Comparison of ENCODE assay signal across 7 mouse cellular contexts in the genomic region with DNA sequence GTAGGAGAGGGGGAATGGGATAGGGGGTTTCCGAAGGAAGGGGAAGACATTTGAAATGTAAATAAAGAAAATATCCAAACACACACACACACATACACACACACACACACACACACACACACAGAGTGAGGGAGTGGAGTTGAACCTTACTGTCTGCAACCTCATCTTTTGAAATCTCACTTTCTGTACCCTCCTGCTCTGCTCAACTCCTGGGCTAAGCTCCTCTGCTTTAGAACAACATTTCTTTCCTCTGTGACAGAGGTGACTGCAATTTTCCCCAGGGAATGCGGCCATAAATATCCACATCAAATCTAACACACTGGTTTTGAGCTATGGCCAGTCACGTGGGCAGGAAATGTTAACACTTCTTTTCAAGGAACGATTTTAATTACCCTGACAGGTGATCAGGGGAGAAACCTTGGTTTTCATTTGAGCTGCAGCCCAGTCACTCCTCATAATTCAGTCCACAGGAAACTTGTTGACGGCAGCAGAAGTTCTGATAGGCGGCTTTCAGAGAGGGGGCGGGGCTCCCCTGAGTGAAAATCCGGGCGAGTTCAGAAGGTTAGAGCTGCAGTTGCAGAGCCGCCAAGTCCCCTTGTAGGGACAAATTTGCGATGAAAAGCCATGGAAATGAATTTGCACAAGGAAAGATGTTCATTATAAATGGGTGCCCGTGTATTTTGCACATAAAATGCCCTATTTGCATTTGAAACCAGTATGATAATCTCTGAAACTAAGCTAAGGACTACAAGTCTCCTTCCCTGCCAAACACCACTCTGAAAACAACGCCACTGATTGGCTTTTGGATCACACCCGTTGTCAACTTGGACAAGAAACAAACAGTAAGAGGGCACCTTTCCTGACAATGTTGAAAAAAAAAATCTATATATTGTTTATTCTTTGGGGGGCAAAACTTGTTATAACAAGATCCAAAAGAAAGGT.
A peak's percentile ranks its signal among the peaks of the same experiment; 100 is the strongest.
DNase-seq lines count a peak whose midpoint lies in the region; ATAC-seq lines count a peak whose summit lies in the region.

No protein-coding gene starts in this region.

- 24% methylated on average over 14 of the region's 14 CpGs for WGBS in hindbrain, embryonic 15.5 days
- WGBS in limb, embryonic 13.5 days, result 10% methylated on average over 14 of the region's 14 CpGs
- WGBS in midbrain, embryonic 15.5 days, result 21% methylated on average over 14 of the region's 14 CpGs

- H3K4me1 ChIP-seq in hindbrain, embryonic 15.5 days (replicated peaks), result peaks cover 12% of the 10 kb centered on the region
- peaks cover 16% of the 10 kb centered on the region for H3K4me1 ChIP-seq in limb, embryonic 13.5 days
- H3K4me1 ChIP-seq in midbrain, embryonic 15.5 days, result peaks cover 5% of the 10 kb centered on the region; the same call in 1 of the 2 replicates

- no peaks in the 10 kb centered on the region for H3K9me3 ChIP-seq in hindbrain, embryonic 15.5 days
- no peaks in the 10 kb centered on the region for H3K9me3 ChIP-seq in limb, embryonic 13.5 days
- H3K9me3 ChIP-seq in midbrain, embryonic 15.5 days, result no peaks in the 10 kb centered on the region

- no peak; the same call in 1 of the 2 replicates for ATAC-seq in hindbrain, embryonic 15.5 days (ENCODE audit: low FRiP score, low read depth)
- ATAC-seq in limb, embryonic 13.5 days (ENCODE audit: low FRiP score, low read depth), result peak; percentile 76
- ATAC-seq in midbrain, embryonic 15.5 days (replicated peaks), result peak; percentile 75

- H3K4me2 ChIP-seq in hindbrain, embryonic 15.5 days, result peak overlapping the region; percentile 43
- H3K4me2 ChIP-seq in limb, embryonic 13.5 days (replicated peaks), result peak overlapping the region; percentile 53
- peak overlapping the region; percentile 30 for H3K4me2 ChIP-seq in midbrain, embryonic 15.5 days

- H3K36me3 ChIP-seq in hindbrain, embryonic 15.5 days, result no peaks in the 10 kb centered on the region
- H3K36me3 ChIP-seq in limb, embryonic 13.5 days, result no peaks in the 10 kb centered on the region
- no peaks in the 10 kb centered on the region for H3K36me3 ChIP-seq in midbrain, embryonic 15.5 days (replicated peaks)

- intact Hi-C loops in gastrocnemius, postnatal 14 days (cut with DNase I; ENCODE audit: low total_unique reads), result no loop called here

- H3K4me3 ChIP-seq in hindbrain, embryonic 15.5 days, result no peak overlapping the region
- H3K4me3 ChIP-seq in limb, embryonic 13.5 days, result peak overlapping the region; percentile 14; the same call in 1 of the 2 replicates
- no peak overlapping the region for H3K4me3 ChIP-seq in midbrain, embryonic 15.5 days

- DNase-seq in WW6 (ENCODE audit: low read depth, low spot score), result peak; percentile 1
- peak; percentile 24 to 35 for DNase-seq in adrenal gland, postnatal 4 days (ENCODE audit: low spot score in 2 of 2)
- DNase-seq in gastrocnemius, postnatal 14 days, result peak; percentile 38
- DNase-seq in c-Kit-positive CD71-positive TER-119-positive erythroid progenitor cells, embryonic 14.5 days (ENCODE audit: low spot score), result no peak

- no peak overlapping the region for H3K9ac ChIP-seq in hindbrain, embryonic 15.5 days
- no peak overlapping the region for H3K9ac ChIP-seq in limb, embryonic 13.5 days
- H3K9ac ChIP-seq in midbrain, embryonic 15.5 days, result no peak overlapping the region

- H3K27ac ChIP-seq in hindbrain, embryonic 15.5 days (replicated peaks), result no peak overlapping the region
- H3K27ac ChIP-seq in limb, embryonic 13.5 days, result no peak overlapping the region
- no peak overlapping the region for H3K27ac ChIP-seq in midbrain, embryonic 15.5 days

- H3K27me3 ChIP-seq in hindbrain, embryonic 15.5 days, result no peaks in the 10 kb centered on the region
- H3K27me3 ChIP-seq in limb, embryonic 13.5 days, result no peaks in the 10 kb centered on the region
- H3K27me3 ChIP-seq in midbrain, embryonic 15.5 days (replicated peaks), result no peaks in the 10 kb centered on the region
